Mouse (Mus musculus): Measurements from ENCODE around the gene Utp15.

- TF ChIP-seq EP300 (IDR thresholded peaks at IDR 0.05; ENCODE audit: insufficient read depth, low read depth, low read length) (no peak), CTCF (IDR thresholded peaks at IDR 0.05) (no peak)
Measured at GRCm38 (mm10) chr13:98308724-98309123, 45.9 kb upstream of the Utp15 start.

Data from heart, adult 2 months (tissue).